Mouse (Mus musculus): ENCODE measurements around the gene Trmt10c.

GRCm38 (mm10) chr16:56068523-56069070 is 31.0 kb upstream of the Trmt10c start:
- TF ChIP-seq POLR2A (IDR thresholded peaks at IDR 0.05; ENCODE audit: insufficient read depth, low read length), result no peak
- no peak for TF ChIP-seq CTCF (IDR thresholded peaks at IDR 0.05; ENCODE audit: low read depth, low read length)
- TF ChIP-seq EP300 (IDR thresholded peaks at IDR 0.05; ENCODE audit: insufficient read depth, low read depth, low read length), result no peak

Data from ES-Bruce4 (cell line).